Mouse (Mus musculus) ES-Bruce4 (cell line): Measurements from ENCODE around the gene Selenos. TPM values are rescaled to one million over a fixed set of nuclear protein-coding genes. Genes with fewer than 3 reads are reported as not detected.

Experiments
- H3K27ac ChIP-seq: 2 replicates; pipeline ENCODE4 v1.5.1; 2012; ENCODE audit warnings: low read length, inconsistent platforms; ENCODE audit not compliant: insufficient read depth
- H3K27me3 ChIP-seq: 2 replicates; pipeline ENCODE4 v1.6.1; 2012; ENCODE audit warnings: mild to moderate bottlenecking, low read length, inconsistent platforms; ENCODE audit not compliant: control insufficient read depth, poor library complexity, insufficient read depth, severe bottlenecking
- H3K36me3 ChIP-seq: 2 replicates; pipeline ENCODE4 v1.6.1; 2012; ENCODE audit warnings: inconsistent platforms, mild to moderate bottlenecking, low read length, moderate library complexity; ENCODE audit not compliant: control insufficient read depth, poor library complexity, insufficient read depth, severe bottlenecking
- H3K4me1 ChIP-seq: one replicate; pipeline ENCODE4 v1.8.1; 2011; ENCODE audit warnings: low read length; ENCODE audit not compliant: control insufficient read depth, insufficient read depth
- H3K4me3 ChIP-seq: 2 replicates; pipeline ENCODE4 v1.5.1; 2011; ENCODE audit warnings: low read depth, mild to moderate bottlenecking, low read length
- H3K9ac ChIP-seq: 2 replicates; pipeline ENCODE4 v1.6.1; 2012; ENCODE audit warnings: low read depth, mild to moderate bottlenecking, inconsistent platforms; ENCODE audit not compliant: poor library complexity, severe bottlenecking
- H3K9me3 ChIP-seq: replicated peaks from 2 replicates; pipeline ENCODE4 v1.6.1; 2012; ENCODE audit warnings: mild to moderate bottlenecking, low read length, inconsistent platforms; ENCODE audit not compliant: control insufficient read depth, poor library complexity, insufficient read depth, severe bottlenecking
- CTCF ChIP-seq: IDR thresholded peaks from one replicate; pipeline ENCODE4 v1.8.1; 2011; ENCODE audit warnings: low read depth, low read length
- EP300 ChIP-seq: IDR thresholded peaks from 2 replicates; pipeline ENCODE4 v1.6.1; 2011; ENCODE audit warnings: low read depth, low read length; ENCODE audit not compliant: insufficient read depth
- POLR2A ChIP-seq: IDR thresholded peaks from one replicate; pipeline ENCODE4 v1.8.1; 2011; ENCODE audit warnings: low read length; ENCODE audit not compliant: insufficient read depth
- polyA plus RNA-seq: library from polyadenylated mRNA; stranded (reverse); fragments of >200 nt; gene quantifications from 2 replicates; pipeline ENCODE4 v1.2.4, GENCODE M21; 2011; ENCODE audit warnings: low read depth; ENCODE audit not compliant: missing spikeins, insufficient read depth, insufficient read length

Selenos gene
- polyA plus RNA-seq, result 33.3 and 42.9 TPM in 2 replicates

DNA sequence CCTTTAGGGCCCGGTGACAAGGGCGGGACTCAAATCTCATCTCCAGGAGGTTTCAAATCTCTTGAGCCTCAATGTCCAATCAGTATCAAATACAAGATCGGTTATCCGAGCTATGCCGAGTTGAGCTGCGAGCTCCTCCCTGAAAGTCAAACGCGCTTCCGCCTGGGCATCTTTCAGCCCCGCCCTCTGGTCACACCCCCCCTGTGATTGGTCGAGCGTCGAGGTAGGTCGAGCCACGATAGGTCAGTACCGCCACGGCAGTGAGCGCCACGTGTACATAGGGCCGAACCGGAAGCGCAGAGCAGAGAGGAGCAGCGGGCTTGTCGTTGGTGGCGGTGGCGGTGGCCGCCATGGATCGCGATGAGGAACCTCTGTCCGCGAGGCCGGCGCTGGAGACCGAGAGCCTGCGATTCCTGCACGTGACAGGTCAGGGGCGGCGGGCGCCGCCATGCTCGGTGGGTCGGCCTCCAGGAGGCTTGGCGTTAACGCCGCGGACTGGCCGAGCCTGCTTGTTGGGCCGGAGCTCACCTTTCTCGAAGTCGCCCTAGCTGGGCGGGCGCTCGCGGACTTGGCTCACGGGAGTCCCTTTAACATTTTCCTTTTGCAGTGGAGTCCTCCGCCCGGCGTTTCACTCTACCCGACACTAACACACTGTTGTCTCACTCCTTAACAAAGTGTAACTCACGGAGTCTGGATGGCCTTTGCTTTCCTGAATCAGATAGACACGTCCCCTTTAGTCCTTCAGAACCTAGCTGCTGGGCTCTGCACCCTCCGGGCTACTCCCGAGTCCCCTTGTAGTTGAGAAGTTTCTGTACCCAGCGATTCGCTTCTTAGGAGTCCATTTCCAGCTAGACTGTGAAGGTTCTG is at the start of gene Selenos:
TSS of gene Selenos (plus strand) at position 286 of the 867 bp plus-strand sequence.
- no peaks in the 10 kb centered on the region for H3K27me3 ChIP-seq
- H3K4me3 ChIP-seq, result peak within 1 kb of the TSS; percentile 63
- H3K36me3 ChIP-seq, result peaks cover 29% of the 10 kb centered on the region
- peak within 1 kb of the TSS; percentile 49; the same call in 1 of the 2 replicates for H3K27ac ChIP-seq
- H3K4me1 ChIP-seq, result no peaks in the 10 kb centered on the region
- no peaks in the 10 kb centered on the region for H3K9me3 ChIP-seq
- TF ChIP-seq EP300, result no peak
- no peak for TF ChIP-seq CTCF
- H3K9ac ChIP-seq, result peak within 1 kb of the TSS; percentile 64

DNA sequence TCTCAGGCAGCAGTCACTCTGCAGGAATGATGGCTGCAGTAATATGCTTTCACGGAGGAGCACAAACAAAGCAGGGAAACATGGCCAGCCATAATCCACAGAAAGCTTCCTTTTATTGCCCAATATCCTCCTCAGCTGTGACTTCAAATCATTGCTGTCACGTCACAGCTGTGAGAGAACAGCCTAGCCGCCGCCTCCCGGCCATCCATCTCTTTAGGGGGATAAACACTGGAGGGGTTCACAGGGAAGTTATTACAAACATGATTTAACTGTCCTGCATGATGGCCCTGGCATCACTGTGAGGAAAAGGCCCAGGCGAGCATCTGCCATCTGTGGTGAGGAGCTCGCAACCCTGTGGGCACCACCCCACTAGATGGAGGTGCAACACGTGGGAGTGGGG is 42.6 kb upstream of the Selenos start:
- TF ChIP-seq EP300, result no peak
- no peak for TF ChIP-seq CTCF
- TF ChIP-seq POLR2A, result no peak

GRCm38 (mm10) chr7:66038261-66038660 is 41.2 kb upstream of the Selenos start:
- H3K27ac ChIP-seq, result no peak overlapping the region
- H3K9ac ChIP-seq, result no peak overlapping the region
- no peak overlapping the region for H3K4me3 ChIP-seq
- no peak for TF ChIP-seq EP300
- TF ChIP-seq CTCF, result no peak
- no peak for TF ChIP-seq POLR2A
- H3K27me3 ChIP-seq, result no peaks in the 10 kb centered on the region
- no peaks in the 10 kb centered on the region for H3K36me3 ChIP-seq
- H3K9me3 ChIP-seq, result no peaks in the 10 kb centered on the region
- H3K4me1 ChIP-seq, result no peaks in the 10 kb centered on the region

More for the DNA sequence above, 42.6 kb upstream of the Selenos start:
- Histone ChIP-seq H3K27ac (no peak overlapping the region), H3K27me3 (no peaks in the 10 kb centered on the region), H3K4me3 (no peak overlapping the region), H3K9me3 (no peaks in the 10 kb centered on the region), H3K9ac (no peak overlapping the region), H3K36me3 (no peaks in the 10 kb centered on the region), H3K4me1 (no peaks in the 10 kb centered on the region)

DNA sequence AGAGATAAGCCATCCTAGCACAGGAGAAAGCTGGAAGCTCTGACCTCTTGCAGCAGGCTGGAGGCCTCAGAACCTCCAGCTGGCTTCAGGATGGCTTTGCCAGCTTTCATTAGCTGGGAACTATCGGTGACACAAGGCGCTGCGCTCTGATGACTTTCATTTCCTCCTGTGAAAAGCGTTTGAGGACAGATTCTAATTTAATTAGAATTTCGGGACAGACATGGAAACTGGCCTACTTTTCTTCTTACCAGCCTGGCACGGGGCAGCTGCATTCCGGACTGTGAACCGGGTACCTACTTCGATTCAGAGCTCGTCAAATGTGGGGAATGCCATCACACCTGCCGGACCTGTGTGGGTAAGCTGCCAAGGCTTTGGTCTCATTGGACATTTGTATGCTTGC is 40.7 kb upstream of the Selenos start:
- no peaks in the 10 kb centered on the region for H3K9me3 ChIP-seq
- no peaks in the 10 kb centered on the region for H3K36me3 ChIP-seq
- TF ChIP-seq POLR2A (no peak), CTCF (no peak), EP300 (no peak)
- H3K4me3 ChIP-seq, result no peak overlapping the region
- no peaks in the 10 kb centered on the region for H3K4me1 ChIP-seq
- no peaks in the 10 kb centered on the region for H3K27me3 ChIP-seq
- H3K9ac ChIP-seq, result no peak overlapping the region
- H3K27ac ChIP-seq, result no peak overlapping the region

- H3K27ac ChIP-seq, result no peak overlapping the region
- H3K36me3 ChIP-seq, result no peaks in the 10 kb centered on the region
- H3K4me1 ChIP-seq, result no peaks in the 10 kb centered on the region
- H3K9ac ChIP-seq, result no peak overlapping the region
- no peaks in the 10 kb centered on the region for H3K9me3 ChIP-seq
- H3K4me3 ChIP-seq, result no peak overlapping the region
- TF ChIP-seq EP300 (no peak), POLR2A (no peak), CTCF (no peak)
- H3K27me3 ChIP-seq, result no peaks in the 10 kb centered on the region
Measured at GRCm38 (mm10) chr7:66040026-66040814, 39.2 kb upstream of the Selenos start.
